Mouse (Mus musculus): ENCODE results near the gene Rabgap1. TPM values are rescaled to one million over a fixed set of nuclear protein-coding genes. Genes with fewer than 3 reads are reported as not detected.

The Rabgap1 gene
- total and polyA plus RNA-seq, 3 experiments: 10.5 to 49.8 (median 12.9) TPM

DNA sequence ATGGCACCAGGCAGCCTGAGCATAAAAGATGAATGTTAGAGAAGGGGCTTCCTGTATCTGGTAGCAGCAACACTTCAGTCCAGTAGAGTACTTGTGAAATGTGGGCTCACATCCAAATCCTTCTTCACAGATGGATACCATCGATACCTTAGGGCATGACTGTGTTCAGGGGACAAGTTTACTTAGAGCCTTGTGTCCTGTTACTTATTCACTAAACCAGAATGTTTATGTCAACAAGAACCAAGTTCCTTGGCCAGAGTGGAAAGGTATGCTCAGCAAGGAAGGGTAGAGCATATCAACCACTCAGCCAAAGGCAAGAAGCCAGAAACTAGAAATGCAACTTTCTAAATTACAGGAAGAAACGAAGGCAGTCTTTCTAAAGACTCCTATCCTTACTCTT, 127.6 kb downstream of the Rabgap1 start:
- Histone ChIP-seq H3K27me3 (ENCODE audit: control insufficient read depth in 1 of 2, insufficient read depth in 2 of 2, low read length in 2 of 2) (no peaks in the 10 kb centered on the region), H3K4me3 (ENCODE audit: control insufficient read depth in 1 of 2, insufficient read depth in 1 of 2, low read depth in 2 of 2, low read length in 2 of 2) (no peak overlapping the region), H3K9ac (ENCODE audit: control insufficient read depth, low read depth, low read length, poor library complexity, severe bottlenecking) (no peak overlapping the region), H3K36me3 (ENCODE audit: control insufficient read depth in 1 of 2, insufficient read depth in 2 of 2, low read length in 2 of 2) (peaks cover 0 to 4% of the 10 kb centered on the region in 2 experiments; a peak in 3 of 4 replicates), H3K4me1 (ENCODE audit: control insufficient read depth in 1 of 2, insufficient read depth in 2 of 2, low read length in 2 of 2) (peaks cover 2 to 5% of the 10 kb centered on the region in 2 experiments), H3K9me3 (replicated peaks; ENCODE audit: insufficient read depth, low read length) (no peaks in the 10 kb centered on the region), H3K79me2 (ENCODE audit: control insufficient read depth, insufficient read depth, low read length, poor library complexity) (no peaks in the 10 kb centered on the region), H3K27ac (ENCODE audit: control insufficient read depth, low read depth, low read length) (no peak overlapping the region)
- no peak for DNase-seq (ENCODE audit: low read depth, low spot score)
- TF ChIP-seq NELFE (IDR thresholded peaks at IDR 0.05; ENCODE audit: low read depth, low read length): no peak
- TF ChIP-seq RAD21 (IDR thresholded peaks at IDR 0.05; ENCODE audit: low read depth, low read length): no peak
- no peak for TF ChIP-seq POLR2A (IDR thresholded peaks at IDR 0.05; ENCODE audit: control insufficient read depth in 1 of 2, insufficient read depth in 1 of 2, low read depth in 1 of 2, low read length in 2 of 2, poor library complexity in 1 of 2)
- no peak for TF ChIP-seq ZC3H11A (IDR thresholded peaks at IDR 0.05; ENCODE audit: low read depth, low read length)
- TF ChIP-seq SIN3A (IDR thresholded peaks at IDR 0.05; ENCODE audit: low read length): no peak
- TF ChIP-seq TCF12 (IDR thresholded peaks at IDR 0.05; ENCODE audit: low read depth, low read length): no peak
- TF ChIP-seq EP300 (IDR thresholded peaks at IDR 0.05; ENCODE audit: low read depth in 1 of 2, low read length in 2 of 2): no peak
- TF ChIP-seq MYB (IDR thresholded peaks at IDR 0.05; ENCODE audit: low read depth, low read length): no peak

DNA sequence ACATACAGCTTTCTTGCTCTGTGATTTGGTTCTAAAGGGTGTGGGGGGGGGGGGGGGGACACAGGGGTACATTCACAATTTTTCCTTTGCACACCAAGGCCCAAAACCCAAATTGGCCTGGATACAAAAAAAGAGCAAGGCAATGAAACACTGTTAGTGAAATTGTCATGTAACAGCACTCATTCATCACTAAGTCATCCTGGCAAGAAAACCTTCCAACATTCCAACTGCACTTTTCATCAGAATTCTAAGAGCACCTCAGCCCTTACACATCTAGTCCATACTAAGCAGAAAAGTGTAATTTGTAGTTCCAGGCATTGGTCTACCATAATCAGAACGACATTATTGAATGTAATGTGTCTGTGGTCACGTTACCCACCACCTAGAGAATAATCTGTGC, 129.1 kb downstream of the Rabgap1 start:
- no peak overlapping the region for H3K27ac ChIP-seq (ENCODE audit: control insufficient read depth, low read depth, low read length)
- TF ChIP-seq EP300 (IDR thresholded peaks at IDR 0.05; ENCODE audit: low read depth in 1 of 2, low read length in 2 of 2) (no peak), RAD21 (IDR thresholded peaks at IDR 0.05; ENCODE audit: low read depth, low read length) (no peak), ZC3H11A (IDR thresholded peaks at IDR 0.05; ENCODE audit: low read depth, low read length) (no peak), KAT2A (conservative IDR thresholded peaks at IDR 0.05; ENCODE audit: low read depth, low read length) (no peak), GABPA (IDR thresholded peaks at IDR 0.05; ENCODE audit: low read depth, low read length) (no peak), CTCF (IDR thresholded peaks at IDR 0.05 in 2 of 3, conservative IDR thresholded peaks at IDR 0.05 in 1 of 3; ENCODE audit: control insufficient read depth in 1 of 3, insufficient read depth in 1 of 3, low read depth in 2 of 3, low read length in 3 of 3, poor library complexity in 1 of 3, severe bottlenecking in 1 of 3) (no peak), JUND (IDR thresholded peaks at IDR 0.05; ENCODE audit: low read depth, low read length) (no peak), POLR2AphosphoS2 (IDR thresholded peaks at IDR 0.05; ENCODE audit: low read length) (no peak), ZNF384 (IDR thresholded peaks at IDR 0.05; ENCODE audit: low read depth, low read length) (no peak), MYB (IDR thresholded peaks at IDR 0.05; ENCODE audit: low read depth, low read length) (no peak), POLR2A (IDR thresholded peaks at IDR 0.05; ENCODE audit: control insufficient read depth in 1 of 2, insufficient read depth in 1 of 2, low read depth in 1 of 2, low read length in 2 of 2, poor library complexity in 1 of 2) (no peak), TCF12 (IDR thresholded peaks at IDR 0.05; ENCODE audit: low read depth, low read length) (no peak), TBP (IDR thresholded peaks at IDR 0.05; ENCODE audit: low read depth, low read length) (no peak), RCOR1 (IDR thresholded peaks at IDR 0.05; ENCODE audit: low read depth, low read length) (no peak), USF1 (IDR thresholded peaks at IDR 0.05; ENCODE audit: low read depth, low read length) (no peak), POLR2AphosphoS5 (IDR thresholded peaks at IDR 0.05; ENCODE audit: borderline replicate concordance, low read depth, low read length) (no peak), USF2 (IDR thresholded peaks at IDR 0.05; ENCODE audit: borderline replicate concordance in 1 of 2, insufficient read depth in 1 of 2, low read depth in 1 of 2, low read length in 2 of 2) (no peak)
- H3K9me3 ChIP-seq (replicated peaks; ENCODE audit: insufficient read depth, low read length): no peaks in the 10 kb centered on the region
- H3K27me3 ChIP-seq (ENCODE audit: control insufficient read depth in 1 of 2, insufficient read depth in 2 of 2, low read length in 2 of 2): no peaks in the 10 kb centered on the region
- H3K4me1 ChIP-seq (ENCODE audit: control insufficient read depth in 1 of 2, insufficient read depth in 2 of 2, low read length in 2 of 2): no peaks in the 10 kb centered on the region
- no peak overlapping the region for H3K9ac ChIP-seq (ENCODE audit: control insufficient read depth, low read depth, low read length, poor library complexity, severe bottlenecking)
- no peak overlapping the region for H3K4me3 ChIP-seq (ENCODE audit: control insufficient read depth in 1 of 2, insufficient read depth in 1 of 2, low read depth in 2 of 2, low read length in 2 of 2)
- H3K36me3 ChIP-seq (ENCODE audit: control insufficient read depth in 1 of 2, insufficient read depth in 2 of 2, low read length in 2 of 2): no peaks in the 10 kb centered on the region; a peak in 1 of 4 replicates
- no peak for DNase-seq (ENCODE audit: low read depth, low spot score)
- H3K79me2 ChIP-seq (ENCODE audit: control insufficient read depth, insufficient read depth, low read length, poor library complexity): no peaks in the 10 kb centered on the region

Measured in MEL (cell line).